Mouse (Mus musculus): ENCODE data around the gene Tcn2. TPM values are rescaled to one million over a fixed set of nuclear protein-coding genes. Genes with fewer than 3 reads are reported as not detected.
A peak's percentile ranks its signal among the peaks of the same experiment; 100 is the strongest.
"Not testable (repeated sequence)": the region's sequence is repeated elsewhere in the genome, so short reads cannot be mapped to it uniquely, and the experiment has no call there.

The Tcn2 gene
- polyA plus RNA-seq, 1 experiment from 2014 or later, result 30.9 TPM

DNA sequence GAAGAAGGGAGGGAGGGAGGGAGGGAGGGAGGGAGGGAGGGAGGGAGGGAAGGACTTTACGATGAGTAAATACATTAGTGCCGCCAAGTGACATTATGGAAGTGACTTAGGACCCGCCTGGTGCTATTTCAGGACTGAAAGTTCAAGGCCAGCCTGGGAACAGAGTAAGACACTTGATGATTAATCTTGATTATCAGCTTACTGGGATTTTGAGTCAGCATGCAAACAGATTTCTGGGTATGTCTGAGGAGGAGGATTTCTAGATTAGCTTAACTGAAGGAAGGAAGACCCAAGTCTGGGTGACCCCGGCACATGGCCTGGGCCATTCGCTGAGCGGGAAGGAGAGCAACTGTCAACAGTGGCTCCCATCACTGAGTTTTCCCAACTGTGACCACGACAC is 11.5 kb downstream of the Tcn2 start:
- Histone ChIP-seq H3K27me3 (ENCODE audit: control insufficient read depth, insufficient read depth, low read length) (no peaks in the 10 kb centered on the region), H3K27ac (ENCODE audit: low read depth, low read length) (no peak overlapping the region), H3K4me1 (ENCODE audit: control insufficient read depth, insufficient read depth, low read length) (no peaks in the 10 kb centered on the region), H3K4me3 (ENCODE audit: low read depth, low read length) (no peak overlapping the region), H3K4me2 (no peak overlapping the region), H3K9me3 (ENCODE audit: control insufficient read depth, low read length) (no peaks in the 10 kb centered on the region), H3K9ac (ENCODE audit: low read length) (no peak overlapping the region), H3K36me3 (ENCODE audit: control insufficient read depth, insufficient read depth, low read length) (peaks cover 4% of the 10 kb centered on the region)
- DNase-seq (ENCODE audit: low spot score, missing footprints) (no peak), ATAC-seq (ENCODE audit: low FRiP score) (no peak)
- 88% methylated on average over 7 of the region's 7 CpGs for WGBS

DNA sequence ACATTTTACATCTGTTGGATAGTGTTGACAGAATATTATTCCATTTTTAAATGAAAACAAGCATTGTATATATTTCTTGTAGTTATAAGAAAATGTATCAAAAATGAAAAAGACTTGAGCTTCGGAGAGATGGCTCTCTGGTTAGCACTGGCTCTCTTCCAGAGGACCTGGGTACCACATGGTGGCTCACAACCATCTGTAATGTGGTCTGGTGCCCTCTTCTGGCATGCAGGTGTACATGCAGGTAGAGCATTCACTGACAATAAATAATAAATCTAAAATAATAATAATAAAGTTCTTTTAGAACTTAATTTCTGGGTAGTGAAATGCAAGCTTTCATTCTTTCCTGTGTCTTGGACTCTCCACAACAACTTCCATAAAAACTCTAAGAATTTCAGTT is 13.2 kb downstream of the Tcn2 start:
- H3K9me3 ChIP-seq (ENCODE audit: control insufficient read depth, low read length), result no peaks in the 10 kb centered on the region
- peaks cover 4% of the 10 kb centered on the region; the same call in 1 of the 2 replicates for H3K36me3 ChIP-seq (ENCODE audit: control insufficient read depth, insufficient read depth, low read length)
- no peak overlapping the region for H3K27ac ChIP-seq (ENCODE audit: low read depth, low read length)
- no peak overlapping the region for H3K9ac ChIP-seq (ENCODE audit: low read length)
- 72% methylated on average over 1 of the region's 1 CpGs for WGBS
- 0 out of 2 replicates have a peak, but pooled peaks cover 2% of the 10 kb centered on the region for H3K4me1 ChIP-seq (ENCODE audit: control insufficient read depth, insufficient read depth, low read length)
- H3K27me3 ChIP-seq (ENCODE audit: control insufficient read depth, insufficient read depth, low read length), result no peaks in the 10 kb centered on the region
- ATAC-seq (ENCODE audit: low FRiP score), result no peak
- no peak for DNase-seq (ENCODE audit: low spot score, missing footprints)
- no peak overlapping the region for H3K4me2 ChIP-seq
- no peak overlapping the region for H3K4me3 ChIP-seq (ENCODE audit: low read depth, low read length)

DNA sequence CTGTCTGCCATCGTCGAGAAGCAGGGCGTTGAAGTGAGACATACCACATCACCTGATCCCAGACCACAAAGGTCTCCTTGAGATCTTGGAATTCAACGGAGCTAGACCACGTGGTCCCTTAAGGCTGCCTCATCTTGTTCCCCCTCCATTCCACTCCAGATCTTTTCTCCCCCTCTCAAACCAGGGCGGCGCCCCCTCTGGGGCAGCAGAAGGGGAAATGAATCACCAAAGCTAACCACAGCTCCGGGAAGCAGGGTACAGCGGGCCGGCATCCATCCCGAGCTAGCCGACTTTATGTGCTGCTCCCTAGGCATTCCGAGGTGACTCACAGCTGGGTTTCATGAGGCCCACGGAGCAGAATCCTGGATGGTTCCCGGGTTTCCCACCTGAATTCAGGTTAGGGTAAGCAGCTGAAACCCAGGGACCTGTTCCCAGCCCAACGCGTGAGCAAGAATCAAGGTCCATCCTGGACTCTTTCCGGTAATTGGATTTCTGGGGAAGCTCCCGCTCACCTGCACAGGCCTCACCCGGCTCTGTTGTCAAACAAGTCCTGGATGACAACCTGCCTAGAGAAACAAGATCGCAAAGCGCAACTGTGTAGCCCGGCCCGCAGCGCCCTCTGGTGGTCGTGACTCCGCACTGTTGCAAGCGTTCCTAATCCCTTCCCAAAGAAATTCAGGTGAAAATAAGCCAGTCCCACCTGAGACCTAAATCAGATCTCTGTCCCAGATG is 17.7 kb downstream of the Tcn2 start, which contains the start of gene Slc35e4:
TSS of gene Slc35e4 (minus strand) at position 556 of the 732 bp plus-strand sequence.
- DNase-seq (ENCODE audit: low spot score, missing footprints), result peak; percentile 99
- peak within 1 kb of the TSS; percentile 89 for H3K4me2 ChIP-seq
- peaks cover 9% of the 10 kb centered on the region; the same call in 1 of the 2 replicates for H3K27me3 ChIP-seq (ENCODE audit: control insufficient read depth, insufficient read depth, low read length)
- H3K9me3 ChIP-seq (ENCODE audit: control insufficient read depth, low read length), result no peaks in the 10 kb centered on the region
- ATAC-seq (ENCODE audit: low FRiP score), result peak; percentile 64
- peaks cover 17% of the 10 kb centered on the region for H3K4me1 ChIP-seq (ENCODE audit: control insufficient read depth, insufficient read depth, low read length)
- WGBS, result under 1% methylated on average over 28 of the region's 28 CpGs
- H3K36me3 ChIP-seq (ENCODE audit: control insufficient read depth, insufficient read depth, low read length), result no peaks in the 10 kb centered on the region
- H3K27ac ChIP-seq (ENCODE audit: low read depth, low read length), result no peak within 1 kb of the TSS; the same call in 1 of the 2 replicates
- peak within 1 kb of the TSS; percentile 70 for H3K9ac ChIP-seq (ENCODE audit: low read length)
- peak within 1 kb of the TSS; percentile 56 for H3K4me3 ChIP-seq (ENCODE audit: low read depth, low read length)

DNA sequence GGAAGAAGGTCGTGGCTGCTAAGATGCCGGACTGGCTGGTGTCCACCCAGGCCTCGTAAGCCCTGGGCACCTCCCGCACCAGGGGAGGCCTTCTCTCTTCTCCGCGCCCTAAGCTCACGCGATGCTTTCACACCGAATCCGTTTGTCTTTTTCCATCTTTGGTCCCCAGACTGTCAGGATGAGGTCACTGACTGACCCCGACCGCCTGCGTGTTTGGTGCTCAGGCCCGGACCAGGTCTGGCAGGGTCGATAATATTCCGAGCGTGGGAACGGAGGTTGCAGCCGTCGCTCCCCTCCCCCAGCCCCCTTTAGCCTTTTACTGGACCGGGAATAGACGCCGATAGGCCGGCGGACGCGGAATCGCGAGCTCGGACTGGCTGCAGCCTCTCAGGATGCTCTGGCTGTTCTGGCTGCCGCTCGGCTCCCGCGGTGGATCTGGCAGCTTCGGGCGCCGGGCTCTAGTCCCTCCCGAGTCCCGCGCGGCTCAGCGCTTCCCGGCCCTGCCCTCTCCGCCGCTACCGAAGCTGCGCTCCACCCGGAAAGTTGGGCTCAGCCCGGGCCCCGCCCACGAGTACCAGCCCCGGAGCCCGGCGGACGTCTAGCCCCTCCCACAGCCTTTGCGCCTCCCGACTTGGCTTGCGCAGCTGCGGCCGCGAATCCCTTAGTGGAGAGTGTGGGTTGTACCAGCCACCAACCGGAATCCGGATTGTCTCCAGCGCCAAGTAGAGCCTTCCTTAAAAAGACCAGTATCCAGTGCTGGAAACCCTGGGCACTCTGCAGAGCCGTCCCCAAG is 18.4 kb downstream of the Tcn2 start:
- peak; percentile 90 for ATAC-seq (ENCODE audit: low FRiP score)

GRCm38 (mm10) chr11:3912875-3913271 is 19.1 kb downstream of the Tcn2 start:
- WGBS, result 1% methylated on average over 15 of the region's 16 CpGs
- ATAC-seq (ENCODE audit: low FRiP score), result 0 out of 2 replicates have a peak, but pooled peaks have one; percentile 10
- H3K36me3 ChIP-seq (ENCODE audit: control insufficient read depth, insufficient read depth, low read length), result no peaks in the 10 kb centered on the region
- peak overlapping the region; percentile 70 for H3K9ac ChIP-seq (ENCODE audit: low read length)
- peaks cover 9% of the 10 kb centered on the region; the same call in 1 of the 2 replicates for H3K27me3 ChIP-seq (ENCODE audit: control insufficient read depth, insufficient read depth, low read length)
- H3K27ac ChIP-seq (ENCODE audit: low read depth, low read length), result no peak overlapping the region
- H3K9me3 ChIP-seq (ENCODE audit: control insufficient read depth, low read length), result no peaks in the 10 kb centered on the region
- peaks cover 17% of the 10 kb centered on the region for H3K4me1 ChIP-seq (ENCODE audit: control insufficient read depth, insufficient read depth, low read length)
- peak; percentile 93 for DNase-seq (ENCODE audit: low spot score, missing footprints)
- peak overlapping the region; percentile 89 for H3K4me2 ChIP-seq
- peak overlapping the region; percentile 56 for H3K4me3 ChIP-seq (ENCODE audit: low read depth, low read length)

More for the DNA sequence above, 18.4 kb downstream of the Tcn2 start:
- H3K9me3 ChIP-seq (ENCODE audit: control insufficient read depth, low read length), result no peaks in the 10 kb centered on the region
- H3K4me3 ChIP-seq (ENCODE audit: low read depth, low read length), result peak overlapping the region; percentile 56
- peak; percentile 98 for DNase-seq (ENCODE audit: low spot score, missing footprints)
- WGBS, result under 1% methylated on average over 65 of the region's 65 CpGs
- peak overlapping the region; percentile 70 for H3K9ac ChIP-seq (ENCODE audit: low read length)
- peak overlapping the region; percentile 89 for H3K4me2 ChIP-seq
- H3K4me1 ChIP-seq (ENCODE audit: control insufficient read depth, insufficient read depth, low read length), result peaks cover 17% of the 10 kb centered on the region
- peaks cover 9% of the 10 kb centered on the region; the same call in 1 of the 2 replicates for H3K27me3 ChIP-seq (ENCODE audit: control insufficient read depth, insufficient read depth, low read length)
- no peaks in the 10 kb centered on the region for H3K36me3 ChIP-seq (ENCODE audit: control insufficient read depth, insufficient read depth, low read length)
- H3K27ac ChIP-seq (ENCODE audit: low read depth, low read length), result no peak overlapping the region; the same call in 1 of the 2 replicates

GRCm38 (mm10) chr11:3912100-3912874 is 19.7 kb downstream of the Tcn2 start:
- no peaks in the 10 kb centered on the region for H3K36me3 ChIP-seq (ENCODE audit: control insufficient read depth, insufficient read depth, low read length)
- WGBS, result 24% methylated on average over 19 of the region's 19 CpGs
- peaks cover 9% of the 10 kb centered on the region; the same call in 1 of the 2 replicates for H3K27me3 ChIP-seq (ENCODE audit: control insufficient read depth, insufficient read depth, low read length)
- H3K4me1 ChIP-seq (ENCODE audit: control insufficient read depth, insufficient read depth, low read length), result peaks cover 17% of the 10 kb centered on the region
- no peaks in the 10 kb centered on the region for H3K9me3 ChIP-seq (ENCODE audit: control insufficient read depth, low read length)
- H3K4me3 ChIP-seq (ENCODE audit: low read depth, low read length), result peak overlapping the region; percentile 56
- H3K27ac ChIP-seq (ENCODE audit: low read depth, low read length), result no peak overlapping the region; the same call in 1 of the 2 replicates
- H3K4me2 ChIP-seq, result peak overlapping the region; percentile 89
- DNase-seq (ENCODE audit: low spot score, missing footprints), result peak; percentile 87
- ATAC-seq (ENCODE audit: low FRiP score), result no peak
- peak overlapping the region; percentile 70 for H3K9ac ChIP-seq (ENCODE audit: low read length)

GRCm38 (mm10) chr11:3911440-3911839 is 20.5 kb downstream of the Tcn2 start:
- not testable (repeated sequence) for H3K9ac ChIP-seq (ENCODE audit: low read length); DNase-seq (ENCODE audit: low spot score, missing footprints); H3K27me3 ChIP-seq (ENCODE audit: control insufficient read depth, insufficient read depth, low read length); H3K4me3 ChIP-seq (ENCODE audit: low read depth, low read length); H3K27ac ChIP-seq (ENCODE audit: low read depth, low read length); H3K4me2 ChIP-seq; H3K9me3 ChIP-seq (ENCODE audit: control insufficient read depth, low read length); H3K36me3 ChIP-seq (ENCODE audit: control insufficient read depth, insufficient read depth, low read length); ATAC-seq (ENCODE audit: low FRiP score)
- peaks cover 17% of the 10 kb centered on the region for H3K4me1 ChIP-seq (ENCODE audit: control insufficient read depth, insufficient read depth, low read length)
- WGBS, result 89% methylated on average over 6 of the region's 6 CpGs

DNA sequence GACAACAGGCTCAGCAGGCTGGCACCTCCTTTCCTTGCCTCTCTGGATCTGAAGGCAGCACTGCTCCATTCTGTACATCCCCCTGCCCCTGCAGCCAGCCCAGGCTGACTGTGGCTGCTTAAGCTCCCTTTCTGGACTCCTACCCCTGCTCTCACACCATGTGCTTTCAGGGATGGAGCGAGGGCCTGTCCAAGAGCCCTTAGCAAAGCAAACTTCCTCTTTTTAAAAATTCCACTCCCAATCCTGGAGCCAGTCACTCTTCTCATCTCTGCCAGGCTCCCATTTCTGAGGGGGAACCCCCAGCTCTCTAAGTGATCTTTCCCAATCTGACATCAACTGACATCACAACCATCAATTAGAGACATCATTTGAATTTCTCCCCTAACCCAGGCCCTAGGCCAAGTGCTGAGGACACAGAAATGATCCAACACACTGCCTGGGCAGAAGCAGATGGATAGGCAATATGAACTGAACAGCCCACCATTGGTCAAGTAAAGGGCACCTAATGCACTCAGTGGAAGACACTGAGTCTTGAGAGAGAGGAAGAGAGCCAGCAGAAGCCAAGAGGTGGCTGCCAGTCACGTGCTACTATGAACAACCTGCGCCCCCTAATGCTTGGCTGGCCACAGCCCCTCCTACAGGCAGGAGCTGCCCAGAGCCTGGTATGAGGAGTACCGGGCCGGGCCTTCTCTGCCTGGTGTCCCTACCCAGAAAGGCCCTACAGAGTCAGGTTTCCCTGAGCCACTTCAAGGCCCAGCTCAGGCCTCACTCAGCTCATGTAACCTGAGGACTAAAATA is 21.2 kb downstream of the Tcn2 start:
- 57% methylated on average over 5 of the region's 5 CpGs for WGBS
- ATAC-seq (ENCODE audit: low FRiP score), result no peak
- H3K4me3 ChIP-seq (ENCODE audit: low read depth, low read length), result no peak overlapping the region
- no peak overlapping the region for H3K27ac ChIP-seq (ENCODE audit: low read depth, low read length)
- no peak overlapping the region; the same call in 1 of the 2 replicates for H3K4me2 ChIP-seq
- no peak for DNase-seq (ENCODE audit: low spot score, missing footprints)
- H3K4me1 ChIP-seq (ENCODE audit: control insufficient read depth, insufficient read depth, low read length), result peaks cover 17% of the 10 kb centered on the region
- no peaks in the 10 kb centered on the region for H3K9me3 ChIP-seq (ENCODE audit: control insufficient read depth, low read length)
- H3K36me3 ChIP-seq (ENCODE audit: control insufficient read depth, insufficient read depth, low read length), result no peaks in the 10 kb centered on the region
- H3K9ac ChIP-seq (ENCODE audit: low read length), result 0 out of 2 replicates have a peak overlapping the region, but pooled peaks have one; percentile 14
- H3K27me3 ChIP-seq (ENCODE audit: control insufficient read depth, insufficient read depth, low read length), result peaks cover 9% of the 10 kb centered on the region; the same call in 1 of the 2 replicates

Measured in midbrain, embryonic 11.5 days (tissue).